Mouse (Mus musculus) kidney, embryonic 16.5 days (tissue): ENCODE results near the gene Dyrk3. TPM values are rescaled to one million over a fixed set of nuclear protein-coding genes. Genes with fewer than 3 reads are reported as not detected.
A peak's percentile ranks its signal among the peaks of the same experiment; 100 is the strongest.

Experiments
- ATAC-seq: fragments of 200-750 bp; cut with Nextera tagmentation; 2 replicates; pipeline ENCODE4 v1.8.0; 2017; ENCODE audit warnings: moderate TSS enrichment; ENCODE audit not compliant: low FRiP score, low TSS enrichment
- H3K27ac ChIP-seq: fragments of 300-500 bp; sonication (generic); 2 replicates; pipeline ENCODE4 v1.5.1; 2014; ENCODE audit warnings: low read length
- H3K27me3 ChIP-seq: fragments of 300-500 bp; sonication (generic); 2 replicates; pipeline ENCODE4 v1.6.1; 2014; ENCODE audit warnings: low read length, control low read depth, mixed read lengths; ENCODE audit not compliant: insufficient read depth
- H3K36me3 ChIP-seq: fragments of 300-500 bp; sonication (generic); 2 replicates; pipeline ENCODE4 v1.6.1; 2014; ENCODE audit warnings: low read length, control low read depth, mixed read lengths; ENCODE audit not compliant: insufficient read depth
- H3K4me1 ChIP-seq: fragments of 300-500 bp; sonication (generic); 2 replicates; pipeline ENCODE4 v1.6.1; 2014; ENCODE audit warnings: low read length, control low read depth, mixed read lengths; ENCODE audit not compliant: insufficient read depth
- H3K4me2 ChIP-seq: fragments of 300-500 bp; sonication (generic); replicated peaks from 2 replicates; pipeline ENCODE4 v1.6.1; 2014; ENCODE audit warnings: low read depth, low read length
- H3K4me3 ChIP-seq: fragments of 300-500 bp; sonication (generic); 2 replicates; pipeline ENCODE4 v1.5.1; 2014; ENCODE audit warnings: mild to moderate bottlenecking, low read length
- H3K9ac ChIP-seq: fragments of 300-500 bp; sonication (generic); replicated peaks from 2 replicates; pipeline ENCODE4 v1.6.1; 2014; ENCODE audit warnings: low read length
- H3K9me3 ChIP-seq: fragments of 300-500 bp; sonication (generic); 2 replicates; pipeline ENCODE4 v1.6.1; 2016; ENCODE audit warnings: low read length, control low read depth
- WGBS: fragments of 180-500 bp; shearing (Covaris S2); extraction: QIAGEN DNeasy Blood & Tissue Kit; methylation state at CpG from one replicate; pipeline ENCODE4 v1.1.7; 2014; 5-methylcytosine and 5-hydroxymethylcytosine counted together
- polyA plus RNA-seq: library from polyadenylated mRNA; unstranded; fragments of >200 nt; fragmentation: Nextera tagmentation; extraction: Ambion mirVana; gene quantifications from 2 replicates; pipeline ENCODE4 v1.2.1, GENCODE M21; 2015

The Dyrk3 gene
- polyA plus RNA-seq, 1 experiment from 2014 or later = 6.1 TPM

- no peaks in the 10 kb centered on the region for H3K9me3 ChIP-seq
- H3K27ac ChIP-seq = no peak overlapping the region
- H3K4me3 ChIP-seq = no peak overlapping the region
- ATAC-seq = no peak
- H3K4me2 ChIP-seq = no peak overlapping the region
- peaks cover 86% of the 10 kb centered on the region for H3K4me1 ChIP-seq
- no peaks in the 10 kb centered on the region for H3K36me3 ChIP-seq
- WGBS = 54% methylated on average over 11 of the region's 11 CpGs
- no peak overlapping the region for H3K9ac ChIP-seq
- H3K27me3 ChIP-seq = no peaks in the 10 kb centered on the region
Observed at GRCm38 (mm10) chr1:131088547-131088946, 49.6 kb downstream of the Dyrk3 start.

GRCm38 (mm10) chr1:131086907-131087306 lies 51.2 kb downstream of the Dyrk3 start:
- no peaks in the 10 kb centered on the region for H3K27me3 ChIP-seq
- no peak for ATAC-seq
- H3K9ac ChIP-seq = no peak overlapping the region
- H3K27ac ChIP-seq = no peak overlapping the region
- H3K4me2 ChIP-seq = no peak overlapping the region
- no peak overlapping the region for H3K4me3 ChIP-seq
- WGBS = 43% methylated on average over 7 of the region's 7 CpGs
- no peaks in the 10 kb centered on the region for H3K9me3 ChIP-seq
- H3K36me3 ChIP-seq = no peaks in the 10 kb centered on the region
- H3K4me1 ChIP-seq = peaks cover 90% of the 10 kb centered on the region

GRCm38 (mm10) chr1:131085957-131086739 lies 52.0 kb downstream of the Dyrk3 start:
- H3K9me3 ChIP-seq = no peaks in the 10 kb centered on the region
- no peak for ATAC-seq
- H3K36me3 ChIP-seq = no peaks in the 10 kb centered on the region
- no peak overlapping the region for H3K9ac ChIP-seq
- WGBS = 24% methylated on average over 4 of the region's 4 CpGs
- no peak overlapping the region for H3K27ac ChIP-seq
- H3K27me3 ChIP-seq = no peaks in the 10 kb centered on the region
- no peak overlapping the region for H3K4me3 ChIP-seq
- H3K4me2 ChIP-seq = no peak overlapping the region
- H3K4me1 ChIP-seq = peaks cover 91% of the 10 kb centered on the region

- Histone ChIP-seq H3K9ac (no peak overlapping the region), H3K9me3 (no peaks in the 10 kb centered on the region), H3K27me3 (no peaks in the 10 kb centered on the region), H3K27ac (no peak overlapping the region), H3K4me3 (no peak overlapping the region), H3K36me3 (no peaks in the 10 kb centered on the region), H3K4me2 (no peak overlapping the region), H3K4me1 (peaks cover 91% of the 10 kb centered on the region)
- 79% methylated on average over 3 of the region's 3 CpGs for WGBS
- ATAC-seq = no peak
Observed at GRCm38 (mm10) chr1:131085272-131085671, 52.9 kb downstream of the Dyrk3 start.

- Histone ChIP-seq H3K27me3 (no peaks in the 10 kb centered on the region), H3K4me1 (peaks cover 87% of the 10 kb centered on the region), H3K4me2 (peak overlapping the region; percentile 15; the same call in 1 of the 2 replicates), H3K27ac (peak overlapping the region; percentile 94), H3K4me3 (no peak overlapping the region), H3K9me3 (no peaks in the 10 kb centered on the region), H3K36me3 (no peaks in the 10 kb centered on the region), H3K9ac (no peak overlapping the region)
- ATAC-seq = 0 out of 2 replicates have a peak, but pooled peaks have one; percentile 37
- 20% methylated on average over 8 of the region's 8 CpGs for WGBS
Observed at GRCm38 (mm10) chr1:131084289-131084688, 53.9 kb downstream of the Dyrk3 start.

GRCm38 (mm10) chr1:131083609-131084008 lies 54.5 kb downstream of the Dyrk3 start:
- peak; percentile 81 for ATAC-seq
- Histone ChIP-seq H3K4me2 (peak overlapping the region; percentile 15; the same call in 1 of the 2 replicates), H3K4me1 (peaks cover 87% of the 10 kb centered on the region), H3K27me3 (no peaks in the 10 kb centered on the region), H3K36me3 (no peaks in the 10 kb centered on the region), H3K27ac (peak overlapping the region; percentile 94), H3K9ac (no peak overlapping the region), H3K9me3 (no peaks in the 10 kb centered on the region), H3K4me3 (no peak overlapping the region)
- WGBS = 16% methylated on average over 4 of the region's 4 CpGs

GRCm38 (mm10) chr1:131083122-131083521 lies 55.0 kb downstream of the Dyrk3 start:
- no peak overlapping the region for H3K9ac ChIP-seq
- 0 out of 2 replicates have a peak overlapping the region, but pooled peaks have one; percentile 5 for H3K4me2 ChIP-seq
- H3K9me3 ChIP-seq = no peaks in the 10 kb centered on the region
- H3K36me3 ChIP-seq = no peaks in the 10 kb centered on the region
- ATAC-seq = no peak
- H3K4me3 ChIP-seq = no peak overlapping the region
- peaks cover 83% of the 10 kb centered on the region for H3K4me1 ChIP-seq
- H3K27ac ChIP-seq = peak overlapping the region; percentile 94
- WGBS = 39% methylated on average over 5 of the region's 5 CpGs
- no peaks in the 10 kb centered on the region for H3K27me3 ChIP-seq

GRCm38 (mm10) chr1:131080686-131081085 lies 57.5 kb downstream of the Dyrk3 start:
- Histone ChIP-seq H3K9me3 (no peaks in the 10 kb centered on the region), H3K4me1 (peaks cover 68% of the 10 kb centered on the region), H3K36me3 (no peaks in the 10 kb centered on the region), H3K27ac (no peak overlapping the region), H3K27me3 (no peaks in the 10 kb centered on the region), H3K4me2 (no peak overlapping the region), H3K9ac (no peak overlapping the region), H3K4me3 (no peak overlapping the region)
- WGBS = 96% methylated on average over 1 of the region's 1 CpGs
- no peak for ATAC-seq

- Histone ChIP-seq H3K36me3 (no peaks in the 10 kb centered on the region), H3K27ac (no peak overlapping the region), H3K4me1 (peaks cover 72% of the 10 kb centered on the region), H3K4me3 (no peak overlapping the region), H3K9ac (no peak overlapping the region), H3K9me3 (no peaks in the 10 kb centered on the region), H3K4me2 (no peak overlapping the region), H3K27me3 (no peaks in the 10 kb centered on the region)
- ATAC-seq = no peak
- WGBS = 63% methylated on average over 4 of the region's 4 CpGs
Observed at GRCm38 (mm10) chr1:131079762-131080161, 58.4 kb downstream of the Dyrk3 start.

GRCm38 (mm10) chr1:131078761-131079330 lies 59.3 kb downstream of the Dyrk3 start:
- H3K27me3 ChIP-seq = no peaks in the 10 kb centered on the region
- peaks cover 72% of the 10 kb centered on the region for H3K4me1 ChIP-seq
- H3K27ac ChIP-seq = no peak overlapping the region
- no peak overlapping the region for H3K9ac ChIP-seq
- no peak overlapping the region for H3K4me2 ChIP-seq
- H3K4me3 ChIP-seq = no peak overlapping the region
- no peaks in the 10 kb centered on the region for H3K36me3 ChIP-seq
- 63% methylated on average over 3 of the region's 3 CpGs for WGBS
- H3K9me3 ChIP-seq = no peaks in the 10 kb centered on the region
- no peak for ATAC-seq
